Mouse (Mus musculus): Measurements from ENCODE around the gene Limch1. TPM values are rescaled to one million over a fixed set of nuclear protein-coding genes. Genes with fewer than 3 reads are reported as not detected.

Limch1 gene
- polyA plus RNA-seq, 1 experiment = 15.7 TPM

GRCm38 (mm10) chr5:66802196-66802595 is 56.6 kb downstream of the Limch1 start:
- Histone ChIP-seq H3K9me3 (replicated peaks; ENCODE audit: control insufficient read depth, insufficient read depth, low read length, poor library complexity, severe bottlenecking) (no peaks in the 10 kb centered on the region), H3K27me3 (ENCODE audit: control insufficient read depth, insufficient read depth, low read length, poor library complexity, severe bottlenecking) (no peaks in the 10 kb centered on the region), H3K27ac (ENCODE audit: insufficient read depth, low read length) (no peak overlapping the region), H3K36me3 (ENCODE audit: control insufficient read depth, insufficient read depth, low read length, poor library complexity, severe bottlenecking) (no peaks in the 10 kb centered on the region), H3K4me1 (ENCODE audit: control insufficient read depth, insufficient read depth, low read length) (no peaks in the 10 kb centered on the region), H3K9ac (ENCODE audit: low read depth, poor library complexity, severe bottlenecking) (no peak overlapping the region), H3K4me3 (ENCODE audit: low read depth, low read length) (no peak overlapping the region)
- TF ChIP-seq POLR2A (IDR thresholded peaks at IDR 0.05; ENCODE audit: insufficient read depth, low read length) (no peak), EP300 (IDR thresholded peaks at IDR 0.05; ENCODE audit: insufficient read depth, low read depth, low read length) (no peak), CTCF (IDR thresholded peaks at IDR 0.05; ENCODE audit: low read depth, low read length) (no peak)

GRCm38 (mm10) chr5:66806335-66806734 is 60.7 kb downstream of the Limch1 start:
- no peaks in the 10 kb centered on the region for H3K36me3 ChIP-seq (ENCODE audit: control insufficient read depth, insufficient read depth, low read length, poor library complexity, severe bottlenecking)
- H3K4me1 ChIP-seq (ENCODE audit: control insufficient read depth, insufficient read depth, low read length) = no peaks in the 10 kb centered on the region
- TF ChIP-seq EP300 (IDR thresholded peaks at IDR 0.05; ENCODE audit: insufficient read depth, low read depth, low read length) (no peak), CTCF (IDR thresholded peaks at IDR 0.05; ENCODE audit: low read depth, low read length) (no peak), POLR2A (IDR thresholded peaks at IDR 0.05; ENCODE audit: insufficient read depth, low read length) (no peak)
- H3K27ac ChIP-seq (ENCODE audit: insufficient read depth, low read length) = no peak overlapping the region
- H3K9me3 ChIP-seq (replicated peaks; ENCODE audit: control insufficient read depth, insufficient read depth, low read length, poor library complexity, severe bottlenecking) = no peaks in the 10 kb centered on the region
- no peak overlapping the region for H3K9ac ChIP-seq (ENCODE audit: low read depth, poor library complexity, severe bottlenecking)
- no peaks in the 10 kb centered on the region for H3K27me3 ChIP-seq (ENCODE audit: control insufficient read depth, insufficient read depth, low read length, poor library complexity, severe bottlenecking)
- H3K4me3 ChIP-seq (ENCODE audit: low read depth, low read length) = no peak overlapping the region

- no peaks in the 10 kb centered on the region for H3K27me3 ChIP-seq (ENCODE audit: control insufficient read depth, insufficient read depth, low read length, poor library complexity, severe bottlenecking)
- TF ChIP-seq CTCF (IDR thresholded peaks at IDR 0.05; ENCODE audit: low read depth, low read length) = no peak
- TF ChIP-seq EP300 (IDR thresholded peaks at IDR 0.05; ENCODE audit: insufficient read depth, low read depth, low read length) = no peak
- TF ChIP-seq POLR2A (IDR thresholded peaks at IDR 0.05; ENCODE audit: insufficient read depth, low read length) = no peak
- no peak overlapping the region for H3K9ac ChIP-seq (ENCODE audit: low read depth, poor library complexity, severe bottlenecking)
- no peaks in the 10 kb centered on the region for H3K36me3 ChIP-seq (ENCODE audit: control insufficient read depth, insufficient read depth, low read length, poor library complexity, severe bottlenecking)
- H3K27ac ChIP-seq (ENCODE audit: insufficient read depth, low read length) = no peak overlapping the region
- H3K9me3 ChIP-seq (replicated peaks; ENCODE audit: control insufficient read depth, insufficient read depth, low read length, poor library complexity, severe bottlenecking) = no peaks in the 10 kb centered on the region
- H3K4me3 ChIP-seq (ENCODE audit: low read depth, low read length) = no peak overlapping the region
- H3K4me1 ChIP-seq (ENCODE audit: control insufficient read depth, insufficient read depth, low read length) = no peaks in the 10 kb centered on the region
Measured at GRCm38 (mm10) chr5:66807737-66808136, 62.1 kb downstream of the Limch1 start.

- no peaks in the 10 kb centered on the region for H3K27me3 ChIP-seq (ENCODE audit: control insufficient read depth, insufficient read depth, low read length, poor library complexity, severe bottlenecking)
- TF ChIP-seq CTCF (IDR thresholded peaks at IDR 0.05; ENCODE audit: low read depth, low read length) (no peak), POLR2A (IDR thresholded peaks at IDR 0.05; ENCODE audit: insufficient read depth, low read length) (no peak), EP300 (IDR thresholded peaks at IDR 0.05; ENCODE audit: insufficient read depth, low read depth, low read length) (no peak)
- no peaks in the 10 kb centered on the region for H3K9me3 ChIP-seq (replicated peaks; ENCODE audit: control insufficient read depth, insufficient read depth, low read length, poor library complexity, severe bottlenecking)
- H3K4me3 ChIP-seq (ENCODE audit: low read depth, low read length) = no peak overlapping the region
- no peaks in the 10 kb centered on the region for H3K4me1 ChIP-seq (ENCODE audit: control insufficient read depth, insufficient read depth, low read length)
- no peak overlapping the region for H3K9ac ChIP-seq (ENCODE audit: low read depth, poor library complexity, severe bottlenecking)
- H3K36me3 ChIP-seq (ENCODE audit: control insufficient read depth, insufficient read depth, low read length, poor library complexity, severe bottlenecking) = no peaks in the 10 kb centered on the region
- no peak overlapping the region for H3K27ac ChIP-seq (ENCODE audit: insufficient read depth, low read length)
Measured at GRCm38 (mm10) chr5:66809016-66809570, 63.5 kb downstream of the Limch1 start.

- TF ChIP-seq CTCF (IDR thresholded peaks at IDR 0.05; ENCODE audit: low read depth, low read length) (no peak), EP300 (IDR thresholded peaks at IDR 0.05; ENCODE audit: insufficient read depth, low read depth, low read length) (no peak), POLR2A (IDR thresholded peaks at IDR 0.05; ENCODE audit: insufficient read depth, low read length) (no peak)
- H3K4me1 ChIP-seq (ENCODE audit: control insufficient read depth, insufficient read depth, low read length) = no peaks in the 10 kb centered on the region
- no peaks in the 10 kb centered on the region for H3K9me3 ChIP-seq (replicated peaks; ENCODE audit: control insufficient read depth, insufficient read depth, low read length, poor library complexity, severe bottlenecking)
- H3K27ac ChIP-seq (ENCODE audit: insufficient read depth, low read length) = no peak overlapping the region
- H3K9ac ChIP-seq (ENCODE audit: low read depth, poor library complexity, severe bottlenecking) = no peak overlapping the region
- no peak overlapping the region for H3K4me3 ChIP-seq (ENCODE audit: low read depth, low read length)
- no peaks in the 10 kb centered on the region for H3K27me3 ChIP-seq (ENCODE audit: control insufficient read depth, insufficient read depth, low read length, poor library complexity, severe bottlenecking)
- H3K36me3 ChIP-seq (ENCODE audit: control insufficient read depth, insufficient read depth, low read length, poor library complexity, severe bottlenecking) = no peaks in the 10 kb centered on the region
Measured at GRCm38 (mm10) chr5:66810396-66810795, 64.8 kb downstream of the Limch1 start.

- Histone ChIP-seq H3K9me3 (replicated peaks; ENCODE audit: control insufficient read depth, insufficient read depth, low read length, poor library complexity, severe bottlenecking) (no peaks in the 10 kb centered on the region), H3K27ac (ENCODE audit: insufficient read depth, low read length) (no peak overlapping the region), H3K36me3 (ENCODE audit: control insufficient read depth, insufficient read depth, low read length, poor library complexity, severe bottlenecking) (no peaks in the 10 kb centered on the region), H3K27me3 (ENCODE audit: control insufficient read depth, insufficient read depth, low read length, poor library complexity, severe bottlenecking) (no peaks in the 10 kb centered on the region), H3K4me3 (ENCODE audit: low read depth, low read length) (no peak overlapping the region), H3K9ac (ENCODE audit: low read depth, poor library complexity, severe bottlenecking) (no peak overlapping the region), H3K4me1 (ENCODE audit: control insufficient read depth, insufficient read depth, low read length) (no peaks in the 10 kb centered on the region)
- TF ChIP-seq POLR2A (IDR thresholded peaks at IDR 0.05; ENCODE audit: insufficient read depth, low read length) = no peak
- no peak for TF ChIP-seq CTCF (IDR thresholded peaks at IDR 0.05; ENCODE audit: low read depth, low read length)
- TF ChIP-seq EP300 (IDR thresholded peaks at IDR 0.05; ENCODE audit: insufficient read depth, low read depth, low read length) = no peak
Measured at GRCm38 (mm10) chr5:66814674-66815073, 69.0 kb downstream of the Limch1 start.
